Mouse (Mus musculus): Measurements from ENCODE around the gene Tet2. TPM values are rescaled to one million over a fixed set of nuclear protein-coding genes. Genes with fewer than 3 reads are reported as not detected.

The Tet2 gene
- total and polyA plus RNA-seq, 3 experiments, result 6.8 to 101 (median 10.9) TPM

- H3K9me3 ChIP-seq (replicated peaks; ENCODE audit: insufficient read depth, low read length), result no peaks in the 10 kb centered on the region
- DNase-seq (ENCODE audit: low read depth, low spot score), result no peak
- H3K36me3 ChIP-seq (ENCODE audit: control insufficient read depth in 1 of 2, insufficient read depth in 2 of 2, low read length in 2 of 2), result peaks cover 0 to 2% of the 10 kb centered on the region in 2 experiments; a peak in 1 of 4 replicates
- H3K4me3 ChIP-seq (ENCODE audit: control insufficient read depth in 1 of 2, insufficient read depth in 1 of 2, low read depth in 2 of 2, low read length in 2 of 2), result no peak overlapping the region
- no peaks in the 10 kb centered on the region for H3K27me3 ChIP-seq (ENCODE audit: control insufficient read depth in 1 of 2, insufficient read depth in 2 of 2, low read length in 2 of 2)
- no peak overlapping the region for H3K27ac ChIP-seq (ENCODE audit: control insufficient read depth, low read depth, low read length)
- H3K9ac ChIP-seq (ENCODE audit: control insufficient read depth, low read depth, low read length, poor library complexity, severe bottlenecking), result no peak overlapping the region
- no peak for TF ChIP-seq MYC (IDR thresholded peaks at IDR 0.05; ENCODE audit: low read depth, low read length)
- no peak for TF ChIP-seq KAT2A (conservative IDR thresholded peaks at IDR 0.05; ENCODE audit: low read depth, low read length)
- TF ChIP-seq MAFK (IDR thresholded peaks at IDR 0.05; ENCODE audit: borderline replicate concordance, low read depth, low read length), result no peak
- TF ChIP-seq GATA1 (IDR thresholded peaks at IDR 0.05; ENCODE audit: low read depth, low read length), result no peak
- no peak for TF ChIP-seq ZNF384 (IDR thresholded peaks at IDR 0.05; ENCODE audit: low read depth, low read length)
- no peak for TF ChIP-seq ZMIZ1 (IDR thresholded peaks at IDR 0.05; ENCODE audit: low read depth, low read length)
- TF ChIP-seq MEF2A (IDR thresholded peaks at IDR 0.05; ENCODE audit: extremely low read depth, insufficient replicate concordance, low read depth, low read length, poor library complexity, severe bottlenecking), result no peak
- no peak for TF ChIP-seq TCF12 (IDR thresholded peaks at IDR 0.05; ENCODE audit: low read depth, low read length)
- TF ChIP-seq JUND (IDR thresholded peaks at IDR 0.05; ENCODE audit: low read depth, low read length), result no peak
- TF ChIP-seq MAZ (IDR thresholded peaks at IDR 0.05; ENCODE audit: low read depth, low read length), result no peak
- no peak for TF ChIP-seq POLR2AphosphoS2 (IDR thresholded peaks at IDR 0.05; ENCODE audit: low read length)
- no peak for TF ChIP-seq POLR2AphosphoS5 (IDR thresholded peaks at IDR 0.05; ENCODE audit: borderline replicate concordance, low read depth, low read length)
- TF ChIP-seq TAL1 (IDR thresholded peaks at IDR 0.05; ENCODE audit: low read length), result no peak
- TF ChIP-seq CHD2 (IDR thresholded peaks at IDR 0.05; ENCODE audit: low read length), result no peak
- TF ChIP-seq UBTF (IDR thresholded peaks at IDR 0.05; ENCODE audit: borderline replicate concordance, insufficient read depth, low read depth, low read length), result no peak
- TF ChIP-seq ZC3H11A (IDR thresholded peaks at IDR 0.05; ENCODE audit: low read depth, low read length), result no peak
- TF ChIP-seq POLR2A (IDR thresholded peaks at IDR 0.05; ENCODE audit: control insufficient read depth in 1 of 2, insufficient read depth in 1 of 2, low read depth in 1 of 2, low read length in 2 of 2, poor library complexity in 1 of 2), result no peak
- H3K4me1 ChIP-seq (ENCODE audit: control insufficient read depth in 1 of 2, insufficient read depth in 2 of 2, low read length in 2 of 2), result peaks cover 0 to 6% of the 10 kb centered on the region in 2 experiments; a peak in 2 of 4 replicates
- H3K79me2 ChIP-seq (ENCODE audit: control insufficient read depth, insufficient read depth, low read length, poor library complexity), result no peaks in the 10 kb centered on the region
Measured at GRCm38 (mm10) chr3:133571961-133572360, 27.0 kb upstream of the Tet2 start.

GRCm38 (mm10) chr3:133563503-133564205 lies 18.7 kb upstream of the Tet2 start:
- H3K36me3 ChIP-seq (ENCODE audit: control insufficient read depth in 1 of 2, insufficient read depth in 2 of 2, low read length in 2 of 2), result no peaks in the 10 kb centered on the region
- H3K4me1 ChIP-seq (ENCODE audit: control insufficient read depth in 1 of 2, insufficient read depth in 2 of 2, low read length in 2 of 2), result no peaks in the 10 kb centered on the region; a peak in 1 of 4 replicates
- no peak overlapping the region for H3K9ac ChIP-seq (ENCODE audit: control insufficient read depth, low read depth, low read length, poor library complexity, severe bottlenecking)
- DNase-seq (ENCODE audit: low read depth, low spot score), result no peak
- no peaks in the 10 kb centered on the region for H3K79me2 ChIP-seq (ENCODE audit: control insufficient read depth, insufficient read depth, low read length, poor library complexity)
- H3K9me3 ChIP-seq (replicated peaks; ENCODE audit: insufficient read depth, low read length), result no peaks in the 10 kb centered on the region
- no peak overlapping the region for H3K27ac ChIP-seq (ENCODE audit: control insufficient read depth, low read depth, low read length)
- H3K4me3 ChIP-seq (ENCODE audit: control insufficient read depth in 1 of 2, insufficient read depth in 1 of 2, low read depth in 2 of 2, low read length in 2 of 2), result no peak overlapping the region
- TF ChIP-seq CHD1 (IDR thresholded peaks at IDR 0.05; ENCODE audit: low read depth, low read length) (no peak), MYC (IDR thresholded peaks at IDR 0.05; ENCODE audit: low read depth, low read length) (no peak), POLR2A (IDR thresholded peaks at IDR 0.05; ENCODE audit: control insufficient read depth in 1 of 2, insufficient read depth in 1 of 2, low read depth in 1 of 2, low read length in 2 of 2, poor library complexity in 1 of 2) (no peak)
- H3K27me3 ChIP-seq (ENCODE audit: control insufficient read depth in 1 of 2, insufficient read depth in 2 of 2, low read length in 2 of 2), result no peaks in the 10 kb centered on the region
